Mouse (Mus musculus) brown adipose tissue, adult 24 weeks (tissue): Measurements from ENCODE around the gene Gas2. TPM values are rescaled to one million over a fixed set of nuclear protein-coding genes. Genes with fewer than 3 reads are reported as not detected.

Experiments used
- H3K27ac ChIP-seq: fragments of 200-500 bp; replicated peaks from 2 replicates; pipeline ENCODE4 v1.5.1; 2012; ENCODE audit warnings: low read depth, mild to moderate bottlenecking, low read length
- H3K4me1 ChIP-seq: fragments of 200-500 bp; 2 replicates; pipeline ENCODE4 v1.6.1; 2012; ENCODE audit warnings: low read length, mixed read lengths; ENCODE audit not compliant: control insufficient read depth, insufficient read depth, insufficient read length
- H3K4me3 ChIP-seq: fragments of 200-500 bp; 2 replicates; pipeline ENCODE4 v1.5.1; 2012; ENCODE audit warnings: low read depth, mild to moderate bottlenecking, low read length, moderate library complexity; ENCODE audit not compliant: insufficient read depth
- polyA plus RNA-seq: library from polyadenylated mRNA; stranded (reverse); fragments of >200 nt; gene quantifications from 2 replicates; pipeline ENCODE4 v1.2.4, GENCODE M21; 2012; ENCODE audit not compliant: missing spikeins, insufficient read depth, insufficient read length

Gas2 gene
- polyA plus RNA-seq, 1 experiment = 4.2 TPM

GRCm38 (mm10) chr7:51973091-51973490, 111.3 kb downstream of the Gas2 start:
- Histone ChIP-seq H3K27ac (no peak overlapping the region), H3K4me1 (no peaks in the 10 kb centered on the region)

GRCm38 (mm10) chr7:51973526-51973925, 111.7 kb downstream of the Gas2 start:
- Histone ChIP-seq H3K27ac (no peak overlapping the region), H3K4me3 (no peak overlapping the region), H3K4me1 (no peaks in the 10 kb centered on the region)

More at GRCm38 (mm10) chr7:51973091-51973490, 111.3 kb downstream of the Gas2 start:
- H3K4me3 ChIP-seq = no peak overlapping the region

GRCm38 (mm10) chr7:51975181-51975580, 113.4 kb downstream of the Gas2 start:
- no peak overlapping the region for H3K4me3 ChIP-seq
- H3K27ac ChIP-seq = no peak overlapping the region
- no peaks in the 10 kb centered on the region for H3K4me1 ChIP-seq

DNA sequence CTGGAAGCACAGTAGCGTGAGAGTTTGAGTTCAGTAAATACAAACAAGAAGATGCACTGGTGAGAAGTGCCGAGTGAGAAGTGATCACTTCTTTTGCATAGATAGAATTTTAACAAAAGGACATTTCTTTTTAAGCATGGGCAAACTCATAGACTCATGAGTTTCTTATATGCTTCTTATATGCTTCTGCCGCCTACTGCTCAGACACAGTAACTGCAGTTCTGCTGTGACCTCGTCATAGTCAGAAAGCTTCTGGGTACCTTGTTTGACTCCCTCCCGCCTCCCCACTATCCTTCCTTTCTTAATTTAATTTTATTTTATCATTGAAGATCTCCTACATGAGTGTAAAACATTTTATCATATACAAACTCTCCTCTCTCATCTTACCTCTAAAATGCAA, 117.5 kb downstream of the Gas2 start:
- H3K4me1 ChIP-seq = no peaks in the 10 kb centered on the region

GRCm38 (mm10) chr7:51982303-51982702, 120.5 kb downstream of the Gas2 start:
- Histone ChIP-seq H3K27ac (no peak overlapping the region), H3K4me1 (no peaks in the 10 kb centered on the region), H3K4me3 (no peak overlapping the region)

More for the DNA sequence above, 117.5 kb downstream of the Gas2 start:
- no peak overlapping the region for H3K4me3 ChIP-seq
- H3K27ac ChIP-seq = no peak overlapping the region

GRCm38 (mm10) chr7:51985763-51986162, 123.9 kb downstream of the Gas2 start:
- no peaks in the 10 kb centered on the region for H3K4me1 ChIP-seq
- H3K4me3 ChIP-seq = no peak overlapping the region

GRCm38 (mm10) chr7:51986909-51987308, 125.1 kb downstream of the Gas2 start:
- no peak overlapping the region for H3K27ac ChIP-seq
- H3K4me1 ChIP-seq = no peaks in the 10 kb centered on the region
- H3K4me3 ChIP-seq = no peak overlapping the region

More at GRCm38 (mm10) chr7:51985763-51986162, 123.9 kb downstream of the Gas2 start:
- H3K27ac ChIP-seq = no peak overlapping the region

DNA sequence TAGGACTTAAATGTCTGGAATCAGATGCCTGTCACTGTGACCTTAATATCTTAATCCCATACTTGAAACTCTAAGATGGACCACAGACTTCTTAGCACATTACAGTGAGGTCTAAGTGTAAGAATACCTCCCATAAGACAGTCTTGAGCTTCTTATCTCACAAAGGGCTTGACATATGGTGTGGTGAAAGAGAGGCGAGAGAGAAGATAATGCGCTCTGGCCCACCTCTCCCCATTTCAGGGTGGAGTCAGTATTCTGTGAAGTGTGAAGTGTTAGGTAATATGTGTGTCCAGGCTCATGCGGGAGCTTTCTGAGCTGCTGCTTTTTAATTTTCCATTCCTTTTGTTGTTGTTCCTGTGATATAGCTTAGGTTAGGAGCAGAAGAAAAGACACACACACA, 129.2 kb downstream of the Gas2 start:
- Histone ChIP-seq H3K4me1 (no peaks in the 10 kb centered on the region), H3K27ac (no peak overlapping the region), H3K4me3 (no peak overlapping the region)

- Histone ChIP-seq H3K27ac (no peak within 1 kb of the TSS), H3K4me3 (peak within 1 kb of the TSS; percentile 82), H3K4me1 (no peaks in the 10 kb centered on the region)
Observed at GRCm38 (mm10) chr7:52005511-52006295, 143.9 kb downstream of the Gas2 start, which contains the start of gene Svip. TSS of gene Svip (minus strand) at chr7:52006018.

DNA sequence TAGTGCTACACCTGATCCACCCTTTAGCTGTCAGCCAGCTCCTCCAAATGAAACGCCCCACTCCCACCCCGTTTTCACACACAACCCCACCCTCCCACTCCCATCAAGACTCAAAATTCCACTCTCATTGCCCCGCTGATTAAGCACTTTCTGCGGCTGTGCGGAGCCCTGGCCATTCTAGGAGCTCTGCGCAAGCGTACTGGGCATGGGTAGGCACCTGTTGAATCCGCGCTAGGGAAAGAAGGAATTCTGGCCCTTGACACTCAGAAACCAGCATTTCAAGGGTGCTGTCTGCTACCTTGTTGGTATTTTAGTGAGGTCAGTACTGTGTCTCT, 144.4 kb downstream of the Gas2 start:
- Histone ChIP-seq H3K4me1 (no peaks in the 10 kb centered on the region), H3K4me3 (peak overlapping the region; percentile 63), H3K27ac (no peak overlapping the region)

DNA sequence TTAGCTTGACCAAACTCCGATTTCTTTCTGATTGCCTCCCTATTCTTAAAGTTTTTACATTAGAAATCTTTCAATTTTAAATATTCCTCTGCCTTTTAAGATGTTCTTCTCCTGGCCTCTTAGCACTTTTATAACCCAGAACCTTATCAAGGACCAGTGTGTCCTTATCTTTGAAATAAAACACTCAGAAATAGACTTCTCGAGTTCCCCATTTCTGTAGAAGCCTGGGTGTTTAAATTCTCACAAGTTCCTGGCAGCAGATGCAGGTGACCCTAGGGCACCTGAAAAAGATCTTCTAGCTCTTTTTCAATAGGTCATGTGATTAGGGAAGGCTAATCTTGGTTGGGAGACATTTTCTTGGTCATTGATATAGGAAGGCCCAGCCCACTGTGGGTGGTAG, 145.3 kb downstream of the Gas2 start:
- no peak overlapping the region for H3K27ac ChIP-seq
- H3K4me3 ChIP-seq = no peak overlapping the region
- H3K4me1 ChIP-seq = no peaks in the 10 kb centered on the region

DNA sequence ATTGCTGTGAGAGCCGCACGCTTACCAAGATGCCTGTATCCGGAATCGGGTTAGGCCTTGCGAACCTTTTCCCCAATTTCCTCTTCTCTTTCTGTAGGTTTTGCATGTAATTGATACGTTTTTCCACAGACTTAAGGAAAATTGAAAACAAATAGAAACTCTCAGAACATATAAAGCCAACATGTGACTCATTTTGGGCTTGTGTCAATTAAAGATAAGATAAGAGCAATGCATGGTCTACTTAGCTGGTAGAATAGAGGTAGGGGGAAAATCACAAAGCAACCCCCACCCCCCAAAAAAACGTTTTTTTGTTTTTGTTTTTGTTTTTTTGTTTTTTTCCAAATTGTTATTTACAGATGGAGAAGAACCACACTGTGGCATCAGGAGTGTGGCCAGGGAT, 151.6 kb downstream of the Gas2 start:
- H3K27ac ChIP-seq = no peak overlapping the region
- no peaks in the 10 kb centered on the region for H3K4me1 ChIP-seq
- H3K4me3 ChIP-seq = no peak overlapping the region

DNA sequence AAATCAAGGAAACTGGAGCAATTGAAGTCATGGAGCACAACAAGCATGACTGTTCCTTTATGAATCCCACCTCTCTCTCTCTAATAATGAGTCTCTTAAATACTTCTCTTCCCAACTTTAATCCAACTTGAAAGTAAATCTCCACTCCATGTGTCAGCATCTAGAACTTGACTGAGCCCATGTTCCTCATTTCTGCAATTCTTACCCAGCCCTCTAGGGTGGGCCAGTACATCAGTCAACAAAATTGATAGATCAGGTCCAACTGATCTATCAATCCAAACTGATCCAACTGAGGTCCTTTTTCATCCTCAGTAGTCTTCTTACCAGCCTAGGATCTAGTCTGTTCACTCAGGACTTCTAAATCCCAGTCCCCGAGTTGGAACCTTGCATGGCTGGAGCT, 153.4 kb downstream of the Gas2 start:
- no peak overlapping the region for H3K27ac ChIP-seq
- no peak overlapping the region for H3K4me3 ChIP-seq
- no peaks in the 10 kb centered on the region for H3K4me1 ChIP-seq

- Histone ChIP-seq H3K4me3 (no peak within 1 kb of the TSS), H3K4me1 (no peaks in the 10 kb centered on the region), H3K27ac (no peak within 1 kb of the TSS)
Observed at GRCm38 (mm10) chr7:52015628-52016027, 153.8 kb downstream of the Gas2 start, which contains the start of gene 1700015G11Rik. TSS of gene 1700015G11Rik (minus strand) at chr7:52015728.

GRCm38 (mm10) chr7:52022039-52022438, 160.2 kb downstream of the Gas2 start:
- Histone ChIP-seq H3K4me3 (no peak overlapping the region), H3K4me1 (no peaks in the 10 kb centered on the region), H3K27ac (no peak overlapping the region)

GRCm38 (mm10) chr7:52024050-52024626, 162.3 kb downstream of the Gas2 start:
- Histone ChIP-seq H3K4me3 (no peak overlapping the region), H3K27ac (no peak overlapping the region), H3K4me1 (no peaks in the 10 kb centered on the region)
